Comparison of ENCODE assay signal across 27 mouse cellular contexts in genomic region chr10:21446641-21447040, GRCm38 (mm10).
DNase-seq lines count a peak whose midpoint lies in the region; ATAC-seq and TF ChIP-seq lines count a peak whose summit lies in the region.
"Had no signal": no experiment of that assay in that cellular context is flagged by ENCODE, and none has a peak within 500 bp of the region (broad histone marks: within the 10 kb centered on the region; RNA-seq: fewer than 3 reads in every experiment).

No protein-coding gene starts in this region.

- peaks cover 29% of the 10 kb centered on the region for H3K4me1 ChIP-seq in heart, embryonic 10.5 days
- H3K4me1 ChIP-seq in liver, adult 2 months (ENCODE audit: control insufficient read depth, insufficient read depth, low read length), result peaks cover 38% of the 10 kb centered on the region
- peaks cover 6% of the 10 kb centered on the region; the same call in 1 of the 2 replicates for H3K4me1 ChIP-seq in liver, embryonic 11.5 days (replicated peaks; ENCODE audit: control insufficient read depth, insufficient read depth, low read length)
- H3K4me1 ChIP-seq in CH12.LX (ENCODE audit: control insufficient read depth in 1 of 2, insufficient read depth in 2 of 2), result peaks cover 10 to 40% of the 10 kb centered on the region in 2 experiments
- H3K4me1 ChIP-seq in embryonic facial prominence, embryonic 13.5 days, result peaks cover 35% of the 10 kb centered on the region
- no peaks in the 10 kb centered on the region for H3K4me1 ChIP-seq in cerebellum, adult 2 months (ENCODE audit: control insufficient read depth, insufficient read depth, low read length)
- H3K4me1 ChIP-seq: forebrain, embryonic 15.5 days had no signal

- in situ Hi-C loops in CH12.LX (cut with MboI; ENCODE audit: low pct_ligation_motif_present, low pct_unique_long_range_greater_than_20kb, low sequenced_read_pairs), result loop anchor here (10.0 kb wide), 1 partner anchor 52 kb away; no protein-coding TSS in a partner anchor

- 73% methylated on average over 12 of the region's 12 CpGs for WGBS in heart, embryonic 10.5 days
- WGBS in liver, adult 2 months, result 72% methylated on average over 12 of the region's 12 CpGs
- 79% methylated on average over 12 of the region's 12 CpGs for WGBS in liver, embryonic 11.5 days
- 35% methylated on average over 12 of the region's 12 CpGs for WGBS in embryonic facial prominence, embryonic 13.5 days
- WGBS in cerebellum, adult 2 months, result 76% methylated on average over 12 of the region's 12 CpGs

- H3K79me2 ChIP-seq in liver, adult 2 months (ENCODE audit: control insufficient read depth, insufficient read depth, low read length), result no peaks in the 10 kb centered on the region
- H3K79me2 ChIP-seq in CH12.LX (replicated peaks; ENCODE audit: control insufficient read depth, extremely low read depth, insufficient read depth, poor library complexity, severe bottlenecking), result no peaks in the 10 kb centered on the region

- peak; percentile 73 for DNase-seq in heart, adult 11 months
- no peak for DNase-seq in heart, embryonic 10.5 days (ENCODE audit: low spot score)
- peak; percentile 57 for DNase-seq in liver, adult 2 months (ENCODE audit: extremely low read depth, low read depth, low spot score)
- no peak for DNase-seq in liver, embryonic 11.5 days (ENCODE audit: low spot score)
- no peak for DNase-seq in CH12.LX (ENCODE audit: extremely low read depth)
- DNase-seq in yolk sac, embryonic 10.5 days (ENCODE audit: low spot score), result no peak
- DNase-seq in cerebellum, adult 2 months, result no peak
- DNase-seq: adrenal gland, adult 2 months; cerebellum, adult 11-12 months; cerebellum, postnatal 14 days; gastrocnemius, postnatal 36 days; heart, postnatal 4 days; kidney, adult 8-10 months; kidney, postnatal 14 days; layer of hippocampus, postnatal 36 days; lung, adult 18-20 months; lung, postnatal 10 days; thymus, adult 18-20 months; thymus, postnatal 36 days had no signal

- H3K27me3 ChIP-seq in heart, embryonic 10.5 days (ENCODE audit: insufficient read depth, poor library complexity, severe bottlenecking), result no peaks in the 10 kb centered on the region
- no peaks in the 10 kb centered on the region for H3K27me3 ChIP-seq in liver, adult 2 months (ENCODE audit: control insufficient read depth, insufficient read depth, low read length)
- H3K27me3 ChIP-seq in liver, embryonic 11.5 days (replicated peaks; ENCODE audit: control insufficient read depth, insufficient read depth, low read length), result no peaks in the 10 kb centered on the region
- no peaks in the 10 kb centered on the region for H3K27me3 ChIP-seq in CH12.LX (replicated peaks)
- H3K27me3 ChIP-seq in embryonic facial prominence, embryonic 13.5 days, result 0 out of 2 replicates have a peak, but pooled peaks cover 2% of the 10 kb centered on the region
- H3K27me3 ChIP-seq in cerebellum, adult 2 months (ENCODE audit: control insufficient read depth, insufficient read depth, low read length), result no peaks in the 10 kb centered on the region
- H3K27me3 ChIP-seq: forebrain, embryonic 15.5 days; heart, embryonic 15.5 days; limb, embryonic 12.5 days had no signal

- peaks cover 3% of the 10 kb centered on the region; the same call in 1 of the 2 replicates for H3K9me3 ChIP-seq in heart, embryonic 10.5 days
- H3K9me3 ChIP-seq in liver, embryonic 11.5 days (ENCODE audit: control insufficient read depth, low read length), result no peaks in the 10 kb centered on the region
- peaks cover 3% of the 10 kb centered on the region for H3K9me3 ChIP-seq in CH12.LX (replicated peaks; ENCODE audit: low read length)
- no peaks in the 10 kb centered on the region for H3K9me3 ChIP-seq in embryonic facial prominence, embryonic 13.5 days
- H3K9me3 ChIP-seq: forebrain, embryonic 15.5 days; heart, embryonic 15.5 days; limb, embryonic 12.5 days; midbrain, embryonic 10.5 days had no signal

- TF ChIP-seq RAD21 in CH12.LX (IDR thresholded peaks at IDR 0.05; ENCODE audit: low read depth, low read length), result no peak

- no peak overlapping the region for H3K27ac ChIP-seq in heart, embryonic 10.5 days
- H3K27ac ChIP-seq in liver, adult 2 months (replicated peaks; ENCODE audit: insufficient read depth, low read depth, low read length), result no peak overlapping the region
- no peak overlapping the region for H3K27ac ChIP-seq in liver, embryonic 11.5 days (ENCODE audit: low read depth, low read length)
- 0 out of 2 replicates have a peak overlapping the region, but pooled peaks have one; percentile 9 for H3K27ac ChIP-seq in CH12.LX (ENCODE audit: insufficient read depth, low read depth)
- H3K27ac ChIP-seq in embryonic facial prominence, embryonic 13.5 days, result peak overlapping the region; percentile 64
- no peak overlapping the region for H3K27ac ChIP-seq in cerebellum, adult 2 months (ENCODE audit: insufficient read depth, low read length)
- H3K27ac ChIP-seq: forebrain, embryonic 15.5 days; heart, embryonic 15.5 days; hindbrain, embryonic 14.5 days; limb, embryonic 12.5 days; midbrain, embryonic 10.5 days had no signal

- H3K4me3 ChIP-seq in heart, embryonic 10.5 days, result no peak overlapping the region
- H3K4me3 ChIP-seq in liver, adult 2 months (ENCODE audit: insufficient read depth, low read depth, low read length), result no peak overlapping the region
- H3K4me3 ChIP-seq in liver, embryonic 11.5 days (ENCODE audit: low read depth, low read length), result no peak overlapping the region
- no peak overlapping the region for H3K4me3 ChIP-seq in CH12.LX (replicated peaks in 1 of 3; ENCODE audit: low read depth in 2 of 3, low read length in 2 of 3, poor library complexity in 1 of 3)
- H3K4me3 ChIP-seq in embryonic facial prominence, embryonic 13.5 days, result no peak overlapping the region
- H3K4me3 ChIP-seq in cerebellum, adult 2 months (replicated peaks; ENCODE audit: insufficient read depth, low read depth, low read length), result no peak overlapping the region
- H3K4me3 ChIP-seq: forebrain, embryonic 15.5 days; heart, embryonic 15.5 days; limb, embryonic 12.5 days; midbrain, embryonic 10.5 days had no signal

- dilution Hi-C loops in CH12.LX (cut with MboI; ENCODE audit: extremely low pct_ligation_motif_present, extremely low pct_unique_long_range_greater_than_20kb, low sequenced_read_pairs), result no loop called here

- no peak for TF ChIP-seq POLR2A in liver, adult 2 months (IDR thresholded peaks at IDR 0.05; ENCODE audit: extremely low read depth, insufficient read depth, low read length)
- TF ChIP-seq POLR2A in CH12.LX (IDR thresholded peaks at IDR 0.05; ENCODE audit: low read depth, low read length), result no peak
- TF ChIP-seq POLR2A in cerebellum, adult 2 months (IDR thresholded peaks at IDR 0.05; ENCODE audit: borderline replicate concordance, insufficient read depth, low read length), result no peak

- no peaks in the 10 kb centered on the region for H3K36me3 ChIP-seq in heart, embryonic 10.5 days
- H3K36me3 ChIP-seq in liver, adult 2 months (ENCODE audit: control insufficient read depth, insufficient read depth, low read length), result no peaks in the 10 kb centered on the region
- H3K36me3 ChIP-seq in liver, embryonic 11.5 days (ENCODE audit: control insufficient read depth, insufficient read depth, low read length), result no peaks in the 10 kb centered on the region
- H3K36me3 ChIP-seq in CH12.LX (replicated peaks in 1 of 2; ENCODE audit: control insufficient read depth in 1 of 2, insufficient read depth in 1 of 2, low read length in 1 of 2), result no peaks in the 10 kb centered on the region
- H3K36me3 ChIP-seq in embryonic facial prominence, embryonic 13.5 days, result no peaks in the 10 kb centered on the region
- H3K36me3 ChIP-seq: forebrain, embryonic 15.5 days; G1E; heart, embryonic 15.5 days; limb, embryonic 12.5 days; midbrain, embryonic 10.5 days had no signal

- no peak for TF ChIP-seq EP300 in CH12.LX (IDR thresholded peaks at IDR 0.05; ENCODE audit: low read length)

- H3K4me2 ChIP-seq in liver, embryonic 11.5 days, result no peak overlapping the region
- H3K4me2 ChIP-seq in CH12.LX (ENCODE audit: insufficient read depth, low read depth, poor library complexity, severe bottlenecking), result no peak overlapping the region
- H3K4me2 ChIP-seq in embryonic facial prominence, embryonic 13.5 days, result 0 out of 2 replicates have a peak overlapping the region, but pooled peaks have one; percentile 26
- H3K4me2 ChIP-seq: forebrain, embryonic 15.5 days; heart, embryonic 15.5 days; hindbrain, embryonic 14.5 days; limb, embryonic 12.5 days had no signal

- H3K9ac ChIP-seq in liver, adult 2 months (ENCODE audit: low read depth, low read length), result no peak overlapping the region
- no peak overlapping the region for H3K9ac ChIP-seq in liver, embryonic 11.5 days (ENCODE audit: low read depth, low read length)
- no peak overlapping the region for H3K9ac ChIP-seq in CH12.LX (ENCODE audit: insufficient read depth, low read depth)
- no peak overlapping the region for H3K9ac ChIP-seq in embryonic facial prominence, embryonic 13.5 days
- H3K9ac ChIP-seq: forebrain, embryonic 15.5 days; heart, embryonic 15.5 days; hindbrain, embryonic 14.5 days; limb, embryonic 12.5 days had no signal

- no peak for TF ChIP-seq CTCF in liver, adult 2 months (IDR thresholded peaks at IDR 0.05; ENCODE audit: low read depth, low read length)
- TF ChIP-seq CTCF in CH12.LX (conservative IDR thresholded peaks at IDR 0.05 in 1 of 2, IDR thresholded peaks at IDR 0.05 in 1 of 2; ENCODE audit: low read depth in 2 of 2, low read length in 2 of 2), result no peak
- TF ChIP-seq CTCF in cerebellum, adult 2 months (IDR thresholded peaks at IDR 0.05; ENCODE audit: borderline replicate concordance, insufficient read depth, low read depth, low read length), result no peak

- no peak for ATAC-seq in liver, embryonic 11.5 days (replicated peaks; ENCODE audit: low FRiP score)
- ATAC-seq in embryonic facial prominence, embryonic 13.5 days (ENCODE audit: insufficient number of reproducible peaks, insufficient read depth, low FRiP score, low TSS enrichment, low read depth), result no peak
- ATAC-seq: forebrain, embryonic 15.5 days; Patski had no signal

TF ChIP-seq in CH12.LX, 34 proteins besides CTCF, POLR2A, EP300 and RAD21:
- TF ChIP-seq SIN3A (IDR thresholded peaks at IDR 0.05; ENCODE audit: low read length), result no peak
- peak; percentile 33; the same call in 1 of the 2 replicates for TF ChIP-seq BHLHE40 (IDR thresholded peaks at IDR 0.05; ENCODE audit: low read depth, low read length)

Comparison
In these comparisons a context has a peak if more than half of its experiments do, and no peak if none do; other contexts are left out.
1. DNase-seq: peak in heart, adult 11 months (single experiment) and liver, adult 2 months (single experiment); none in heart, embryonic 10.5 days (single experiment), liver, embryonic 11.5 days (single experiment), CH12.LX (single experiment), yolk sac, embryonic 10.5 days (single experiment) and cerebellum, adult 2 months (0 of 2).
2. H3K27ac ChIP-seq: peak in CH12.LX (single experiment) and embryonic facial prominence, embryonic 13.5 days (single experiment); none in heart, embryonic 10.5 days (single experiment), liver, adult 2 months (single experiment), liver, embryonic 11.5 days (single experiment) and cerebellum, adult 2 months (single experiment).